21 mouse cellular contexts compared by ENCODE assay signal in the genomic region with DNA sequence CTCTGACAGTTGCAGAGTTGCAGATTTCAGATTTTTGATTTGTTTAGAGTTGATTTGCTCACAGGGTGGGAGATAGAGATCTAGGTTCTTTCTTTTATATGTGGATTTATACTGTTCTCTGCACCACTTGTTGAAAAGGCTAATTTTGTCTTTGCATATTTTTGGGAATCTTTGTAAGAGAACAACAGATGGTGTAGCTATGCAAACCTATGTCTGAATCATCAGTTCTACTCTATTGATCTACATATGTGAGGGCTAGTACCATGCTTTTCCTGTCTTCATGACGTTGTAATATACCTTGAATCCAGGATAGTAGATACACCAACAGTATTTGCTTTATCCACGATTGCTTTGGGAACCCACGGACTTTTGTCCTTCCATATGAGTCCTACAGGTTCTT.
"Had no signal": no experiment of that assay in that cellular context is flagged by ENCODE, and none has a peak within 500 bp of the region (broad histone marks: within the 10 kb centered on the region; RNA-seq: fewer than 3 reads in every experiment).

No protein-coding gene starts in this region.

- ATAC-seq: hindbrain, embryonic 16.5 days; hindbrain, postnatal 0 days; inflammation-experienced regulatory T-cells, adult 6 months; intestine, embryonic 15.5 days; intestine, embryonic 16.5 days; intestine, postnatal 0 days had no signal

- DNase-seq: heart, postnatal 14 days; heart, postnatal 36 days; heart, postnatal 4 days; kidney, adult 11 months; kidney, adult 18-20 months; kidney, adult 2 months; kidney, adult 8-10 months; kidney, adult 9 months; kidney, postnatal 10 days; kidney, postnatal 14 days; kidney, postnatal 25 days; kidney, postnatal 36 days; kidney, postnatal 4 days; layer of hippocampus, adult 9-11 months; layer of hippocampus, postnatal 36 days had no signal
